Mouse (Mus musculus): ENCODE measurements around the gene Fam89a. TPM values are rescaled to one million over a fixed set of nuclear protein-coding genes. Genes with fewer than 3 reads are reported as not detected.

Gene Fam89a
- total and polyA plus RNA-seq, 2 experiments from 2014 or later = 0.26 to 1.2 TPM

DNA sequence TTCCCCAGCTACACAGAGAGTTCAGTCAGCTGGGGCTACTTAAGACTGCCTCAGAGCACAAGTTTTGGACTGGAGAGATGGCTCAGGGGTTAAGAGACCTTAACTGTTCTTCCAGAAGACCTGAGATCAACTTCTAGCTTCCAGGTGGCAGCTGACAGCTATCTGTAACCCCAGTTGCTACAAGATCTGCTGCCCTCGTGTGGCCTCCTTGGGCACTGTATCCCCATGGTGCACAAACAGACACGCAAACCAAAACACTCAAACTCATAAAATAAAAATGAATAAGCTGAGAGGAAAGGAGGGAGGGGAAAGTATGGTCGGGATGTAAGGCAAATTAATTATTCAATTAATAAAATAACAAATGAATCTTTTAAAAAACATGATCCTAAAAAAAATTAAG lies 6.9 kb upstream of the Fam89a start:
- Histone ChIP-seq H3K9me3 (ENCODE audit: low read length) (no peaks in the 10 kb centered on the region), H3K27me3 (ENCODE audit: insufficient read depth, low read length) (no peaks in the 10 kb centered on the region), H3K4me2 (ENCODE audit: low read depth, low read length, poor library complexity, severe bottlenecking) (no peak overlapping the region), H3K4me1 (ENCODE audit: insufficient read depth, low read length) (no peaks in the 10 kb centered on the region), H3K36me3 (ENCODE audit: insufficient read depth, low read length) (no peaks in the 10 kb centered on the region), H3K9ac (replicated peaks; ENCODE audit: low read length, poor library complexity, severe bottlenecking) (no peak overlapping the region), H3K4me3 (ENCODE audit: low read depth, low read length) (no peak overlapping the region), H3K27ac (ENCODE audit: low read depth, low read length) (no peak overlapping the region)
- DNase-seq (ENCODE audit: low spot score) (peak; percentile 30), ATAC-seq (ENCODE audit: low FRiP score) (no peak)
- 47% methylated on average over 3 of the region's 3 CpGs for WGBS
- peak; percentile 68 for TF ChIP-seq CTCF (IDR thresholded peaks at IDR 0.05)

DNA sequence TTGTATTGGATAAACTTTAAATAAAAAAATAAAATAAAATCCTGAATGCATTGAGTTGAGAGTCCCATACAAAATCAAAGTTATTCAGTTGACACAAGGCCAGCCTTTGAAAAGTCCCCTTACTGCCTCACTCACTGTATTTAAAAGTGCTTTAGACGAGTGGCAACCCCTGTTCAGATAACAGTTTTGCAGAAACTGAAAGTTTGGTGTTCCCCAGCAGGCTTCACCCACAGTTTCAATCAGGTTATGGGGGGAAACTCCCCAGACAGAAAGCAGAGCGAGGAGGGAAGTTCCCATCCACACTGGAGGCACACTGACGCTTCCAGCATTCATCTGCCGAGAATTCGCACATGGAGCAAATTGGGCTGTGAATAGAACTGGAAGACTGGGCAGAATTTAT lies 5.0 kb upstream of the Fam89a start:
- H3K4me2 ChIP-seq (ENCODE audit: low read depth, low read length, poor library complexity, severe bottlenecking) = no peak overlapping the region
- H3K4me3 ChIP-seq (ENCODE audit: low read depth, low read length) = no peak overlapping the region
- 72% methylated on average over 5 of the region's 5 CpGs for WGBS
- no peaks in the 10 kb centered on the region for H3K36me3 ChIP-seq (ENCODE audit: insufficient read depth, low read length)
- H3K9ac ChIP-seq (replicated peaks; ENCODE audit: low read length, poor library complexity, severe bottlenecking) = no peak overlapping the region
- ATAC-seq (ENCODE audit: low FRiP score) (no peak), DNase-seq (ENCODE audit: low spot score) (no peak)
- TF ChIP-seq CTCF (IDR thresholded peaks at IDR 0.05) = no peak
- H3K27me3 ChIP-seq (ENCODE audit: insufficient read depth, low read length) = peaks cover 15% of the 10 kb centered on the region
- H3K9me3 ChIP-seq (ENCODE audit: low read length) = no peaks in the 10 kb centered on the region
- H3K27ac ChIP-seq (ENCODE audit: low read depth, low read length) = no peak overlapping the region
- H3K4me1 ChIP-seq (ENCODE audit: insufficient read depth, low read length) = no peaks in the 10 kb centered on the region

DNA sequence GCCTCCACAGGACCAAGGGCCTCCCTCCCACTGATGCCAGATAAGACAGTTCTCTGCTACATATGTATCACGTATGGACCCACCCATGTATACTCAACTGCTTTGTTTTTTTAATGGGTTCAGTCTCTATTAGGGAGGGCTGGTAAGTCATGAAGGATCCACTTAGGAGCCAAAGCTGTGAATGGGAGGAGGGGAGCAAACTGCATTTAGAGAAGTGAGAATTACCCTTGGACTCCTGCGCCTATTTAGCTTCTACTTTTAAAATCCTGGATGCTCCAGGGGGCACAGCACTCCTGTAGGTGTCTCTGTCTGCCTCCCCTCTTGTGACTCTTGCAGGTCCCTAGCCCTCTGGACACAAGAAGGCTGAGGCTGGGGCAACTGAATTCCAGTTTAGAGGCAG lies 4.5 kb upstream of the Fam89a start:
- Histone ChIP-seq H3K9ac (replicated peaks; ENCODE audit: low read length, poor library complexity, severe bottlenecking) (no peak overlapping the region), H3K27ac (ENCODE audit: low read depth, low read length) (no peak overlapping the region), H3K9me3 (ENCODE audit: low read length) (no peaks in the 10 kb centered on the region), H3K4me2 (ENCODE audit: low read depth, low read length, poor library complexity, severe bottlenecking) (no peak overlapping the region), H3K27me3 (ENCODE audit: insufficient read depth, low read length) (peaks cover 15% of the 10 kb centered on the region), H3K4me1 (ENCODE audit: insufficient read depth, low read length) (peaks cover 2% of the 10 kb centered on the region; the same call in 1 of the 2 replicates), H3K4me3 (ENCODE audit: low read depth, low read length) (no peak overlapping the region), H3K36me3 (ENCODE audit: insufficient read depth, low read length) (no peaks in the 10 kb centered on the region)
- 79% methylated on average over 2 of the region's 2 CpGs for WGBS
- DNase-seq (ENCODE audit: low spot score) (no peak), ATAC-seq (ENCODE audit: low FRiP score) (no peak)
- no peak for TF ChIP-seq CTCF (IDR thresholded peaks at IDR 0.05)

DNA sequence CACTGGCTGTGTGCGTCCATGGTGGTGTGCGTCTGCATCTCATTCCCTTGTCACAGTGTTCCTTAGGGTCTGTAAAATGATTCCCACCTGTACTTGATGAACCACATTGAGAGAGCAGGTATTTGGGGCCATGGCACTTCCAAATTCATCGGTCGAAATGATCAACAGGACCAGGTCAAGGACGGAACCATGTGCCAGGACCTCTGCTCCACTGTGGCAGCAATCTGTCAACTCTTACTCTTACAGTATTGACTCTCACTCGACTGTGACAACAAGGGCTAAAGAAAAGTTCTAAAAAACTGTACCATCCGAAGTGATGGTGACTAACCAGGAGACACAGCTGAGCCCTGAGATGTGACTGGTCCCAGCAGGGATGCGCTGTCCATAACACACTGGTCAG lies 3.8 kb upstream of the Fam89a start:
- no peak overlapping the region for H3K27ac ChIP-seq (ENCODE audit: low read depth, low read length)
- no peak overlapping the region for H3K4me2 ChIP-seq (ENCODE audit: low read depth, low read length, poor library complexity, severe bottlenecking)
- H3K4me1 ChIP-seq (ENCODE audit: insufficient read depth, low read length) = peaks cover 4% of the 10 kb centered on the region; the same call in 1 of the 2 replicates
- H3K9me3 ChIP-seq (ENCODE audit: low read length) = no peaks in the 10 kb centered on the region
- peaks cover 17% of the 10 kb centered on the region for H3K27me3 ChIP-seq (ENCODE audit: insufficient read depth, low read length)
- H3K36me3 ChIP-seq (ENCODE audit: insufficient read depth, low read length) = no peaks in the 10 kb centered on the region
- no peak overlapping the region for H3K4me3 ChIP-seq (ENCODE audit: low read depth, low read length)
- H3K9ac ChIP-seq (replicated peaks; ENCODE audit: low read length, poor library complexity, severe bottlenecking) = no peak overlapping the region
- DNase-seq (ENCODE audit: low spot score) (no peak), ATAC-seq (ENCODE audit: low FRiP score) (no peak)
- TF ChIP-seq CTCF (IDR thresholded peaks at IDR 0.05) = no peak
- 88% methylated on average over 8 of the region's 8 CpGs for WGBS

DNA sequence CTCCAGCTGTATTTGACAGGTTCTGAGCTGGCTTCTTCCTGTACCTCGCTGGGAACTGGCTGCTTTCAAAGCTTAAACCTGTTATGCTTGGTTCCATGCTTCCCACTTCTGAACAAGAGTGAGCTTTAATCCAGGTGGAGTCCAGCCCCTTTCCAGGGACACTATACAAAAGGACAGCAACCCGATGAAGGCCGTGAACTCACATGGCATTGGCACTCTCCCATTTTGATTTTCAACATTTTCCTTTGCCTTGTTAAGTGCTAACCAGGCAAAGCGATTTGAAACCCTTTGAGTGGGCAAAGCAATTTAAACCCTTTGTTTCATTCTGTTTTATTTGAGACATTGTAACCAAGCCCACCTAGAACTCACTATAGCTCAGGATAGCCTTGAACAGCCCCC lies 3.2 kb upstream of the Fam89a start:
- H3K9ac ChIP-seq (replicated peaks; ENCODE audit: low read length, poor library complexity, severe bottlenecking) = no peak overlapping the region
- H3K9me3 ChIP-seq (ENCODE audit: low read length) = no peaks in the 10 kb centered on the region
- no peak overlapping the region for H3K4me2 ChIP-seq (ENCODE audit: low read depth, low read length, poor library complexity, severe bottlenecking)
- 32% methylated on average over 4 of the region's 4 CpGs for WGBS
- no peak; the same call in 1 of the 2 replicates for ATAC-seq (ENCODE audit: low FRiP score)
- peaks cover 4% of the 10 kb centered on the region; the same call in 1 of the 2 replicates for H3K4me1 ChIP-seq (ENCODE audit: insufficient read depth, low read length)
- DNase-seq (ENCODE audit: low spot score) = no peak
- H3K36me3 ChIP-seq (ENCODE audit: insufficient read depth, low read length) = no peaks in the 10 kb centered on the region
- TF ChIP-seq CTCF (IDR thresholded peaks at IDR 0.05) = no peak
- H3K27me3 ChIP-seq (ENCODE audit: insufficient read depth, low read length) = peaks cover 24% of the 10 kb centered on the region
- no peak overlapping the region for H3K4me3 ChIP-seq (ENCODE audit: low read depth, low read length)
- H3K27ac ChIP-seq (ENCODE audit: low read depth, low read length) = no peak overlapping the region

DNA sequence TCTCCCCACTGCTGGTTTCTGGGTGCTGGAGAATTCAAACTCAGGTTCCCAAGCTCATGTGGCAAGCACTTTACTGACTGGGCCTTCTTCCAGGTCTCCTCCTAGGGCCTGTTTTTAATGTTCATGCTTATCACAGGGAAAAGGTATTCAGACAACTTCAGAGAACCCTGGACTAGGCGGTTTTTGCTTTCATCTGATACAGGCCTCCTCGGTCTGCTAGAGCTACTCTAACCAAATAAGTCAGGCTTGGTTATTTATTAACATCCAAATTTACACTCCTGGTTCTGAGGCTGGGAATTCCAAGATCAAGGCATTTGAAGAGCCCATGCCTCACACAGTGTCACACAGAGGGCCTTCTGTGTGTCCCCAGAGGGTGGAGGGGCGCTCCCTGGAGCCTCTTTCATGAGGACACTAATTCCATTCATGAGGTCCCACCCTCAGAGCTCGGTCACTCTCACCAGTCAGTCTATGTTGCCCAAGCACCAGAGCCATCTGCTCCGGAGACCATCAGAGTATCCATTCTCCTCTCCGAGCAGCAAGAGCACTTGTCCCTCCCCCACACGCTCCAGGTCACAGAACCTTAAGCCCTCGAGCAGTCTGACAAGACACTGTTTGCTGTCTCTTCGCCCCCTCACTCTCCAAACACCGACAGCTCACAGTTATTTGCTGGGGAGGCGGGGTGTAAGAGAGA lies 2.6 kb upstream of the Fam89a start:
- 21% methylated on average over 11 of the region's 11 CpGs for WGBS
- no peak overlapping the region for H3K4me2 ChIP-seq (ENCODE audit: low read depth, low read length, poor library complexity, severe bottlenecking)
- no peak overlapping the region for H3K4me3 ChIP-seq (ENCODE audit: low read depth, low read length)
- ATAC-seq (ENCODE audit: low FRiP score) = peak; percentile 75
- H3K36me3 ChIP-seq (ENCODE audit: insufficient read depth, low read length) = no peaks in the 10 kb centered on the region
- peak; percentile 65 for DNase-seq (ENCODE audit: low spot score)
- H3K9ac ChIP-seq (replicated peaks; ENCODE audit: low read length, poor library complexity, severe bottlenecking) = no peak overlapping the region
- no peak for TF ChIP-seq CTCF (IDR thresholded peaks at IDR 0.05)
- peaks cover 30% of the 10 kb centered on the region for H3K27me3 ChIP-seq (ENCODE audit: insufficient read depth, low read length)
- H3K9me3 ChIP-seq (ENCODE audit: low read length) = no peaks in the 10 kb centered on the region
- H3K27ac ChIP-seq (ENCODE audit: low read depth, low read length) = no peak overlapping the region
- peaks cover 4% of the 10 kb centered on the region; the same call in 1 of the 2 replicates for H3K4me1 ChIP-seq (ENCODE audit: insufficient read depth, low read length)
